Mouse (Mus musculus): ENCODE results near the gene Ctrc. TPM values are rescaled to one million over a fixed set of nuclear protein-coding genes. Genes with fewer than 3 reads are reported as not detected.

Gene Ctrc
- 874 TPM for polyA plus RNA-seq (2015; fragmentation: Illumina TruSeq; extraction: RNeasy Lipid Tissue Mini Kit (QIAGEN cat#74804); ENCODE audit: insufficient read depth, low read depth, low replicate concordance)

GRCm38 (mm10) chr4:141845999-141846398 lies at the start of gene Ctrc:
Gene Ctrc (minus strand): TSS chr4:141846359.

GRCm38 (mm10) chr4:141874601-141875460 lies 28.7 kb upstream of the Ctrc start, which contains the start of gene Efhd2:
Gene Efhd2 (minus strand): TSS chr4:141874920.

GRCm38 (mm10) chr4:141826060-141826459 lies 20.1 kb downstream of the Ctrc start, which contains the start of gene Cela2a:
Gene Cela2a (minus strand): TSS chr4:141826160.

GRCm38 (mm10) chr4:141793282-141794151 lies 52.6 kb downstream of the Ctrc start, which contains the start of gene Casp9:
Gene Casp9 (plus strand): TSS chr4:141793612.

GRCm38 (mm10) chr4:141790524-141790990 lies 55.6 kb downstream of the Ctrc start, which contains the start of gene Dnajc16:
Gene Dnajc16 (minus strand): TSS chr4:141790931.

Other genes with a start within 250 kb of the Ctrc start
- gene Fblim1, start 240.3 kb downstream of the Ctrc start, polyA plus RNA-seq (2015; fragmentation: Illumina TruSeq; extraction: RNeasy Lipid Tissue Mini Kit (QIAGEN cat#74804); ENCODE audit: insufficient read depth, low read depth, low replicate concordance) = 4.0 TPM
- gene Tmem82, start 227.7 kb downstream of the Ctrc start, polyA plus RNA-seq (2015; fragmentation: Illumina TruSeq; extraction: RNeasy Lipid Tissue Mini Kit (QIAGEN cat#74804); ENCODE audit: insufficient read depth, low read depth, low replicate concordance) = 0.70 TPM
- not detected for gene Slc25a34, start 222.5 kb downstream of the Ctrc start, polyA plus RNA-seq (2015; fragmentation: Illumina TruSeq; extraction: RNeasy Lipid Tissue Mini Kit (QIAGEN cat#74804); ENCODE audit: insufficient read depth, low read depth, low replicate concordance)
- 5.6 TPM for gene Plekhm2, start 181.5 kb downstream of the Ctrc start, polyA plus RNA-seq (2015; fragmentation: Illumina TruSeq; extraction: RNeasy Lipid Tissue Mini Kit (QIAGEN cat#74804); ENCODE audit: insufficient read depth, low read depth, low replicate concordance)
- not detected for gene Rsc1a1, start 160.8 kb downstream of the Ctrc start, polyA plus RNA-seq (2015; fragmentation: Illumina TruSeq; extraction: RNeasy Lipid Tissue Mini Kit (QIAGEN cat#74804); ENCODE audit: insufficient read depth, low read depth, low replicate concordance)
- gene Ddi2, start 122.9 kb downstream of the Ctrc start, polyA plus RNA-seq (2015; fragmentation: Illumina TruSeq; extraction: RNeasy Lipid Tissue Mini Kit (QIAGEN cat#74804); ENCODE audit: insufficient read depth, low read depth, low replicate concordance) = 4.9 TPM
- gene Agmat, start 99.7 kb downstream of the Ctrc start, polyA plus RNA-seq (2015; fragmentation: Illumina TruSeq; extraction: RNeasy Lipid Tissue Mini Kit (QIAGEN cat#74804); ENCODE audit: insufficient read depth, low read depth, low replicate concordance) = not detected
- 1.9 TPM for gene Dnajc16, start 55.4 kb downstream of the Ctrc start, polyA plus RNA-seq (2015; fragmentation: Illumina TruSeq; extraction: RNeasy Lipid Tissue Mini Kit (QIAGEN cat#74804); ENCODE audit: insufficient read depth, low read depth, low replicate concordance)
- 3.9 TPM for gene Casp9, start 52.7 kb downstream of the Ctrc start, polyA plus RNA-seq (2015; fragmentation: Illumina TruSeq; extraction: RNeasy Lipid Tissue Mini Kit (QIAGEN cat#74804); ENCODE audit: insufficient read depth, low read depth, low replicate concordance)
- 97,706 TPM for gene Cela2a, start 20.2 kb downstream of the Ctrc start, polyA plus RNA-seq (2015; fragmentation: Illumina TruSeq; extraction: RNeasy Lipid Tissue Mini Kit (QIAGEN cat#74804); ENCODE audit: insufficient read depth, low read depth, low replicate concordance)
- gene Efhd2, start 28.6 kb upstream of the Ctrc start, polyA plus RNA-seq (2015; fragmentation: Illumina TruSeq; extraction: RNeasy Lipid Tissue Mini Kit (QIAGEN cat#74804); ENCODE audit: insufficient read depth, low read depth, low replicate concordance) = 10.1 TPM
- 0.98 TPM for gene Fhad1, start 168.7 kb upstream of the Ctrc start, polyA plus RNA-seq (2015; fragmentation: Illumina TruSeq; extraction: RNeasy Lipid Tissue Mini Kit (QIAGEN cat#74804); ENCODE audit: insufficient read depth, low read depth, low replicate concordance)
- 3.5 TPM for gene Tmem51, start 237.9 kb upstream of the Ctrc start, polyA plus RNA-seq (2015; fragmentation: Illumina TruSeq; extraction: RNeasy Lipid Tissue Mini Kit (QIAGEN cat#74804); ENCODE audit: insufficient read depth, low read depth, low replicate concordance)

All from pancreas, adult 10 weeks (tissue).